Mouse (Mus musculus): Measurements from ENCODE around the gene A630001G21Rik. TPM values are rescaled to one million over a fixed set of nuclear protein-coding genes. Genes with fewer than 3 reads are reported as not detected.

A630001G21Rik gene
- polyA plus RNA-seq, 1 experiment from 2014 or later, result 2.5 TPM

DNA sequence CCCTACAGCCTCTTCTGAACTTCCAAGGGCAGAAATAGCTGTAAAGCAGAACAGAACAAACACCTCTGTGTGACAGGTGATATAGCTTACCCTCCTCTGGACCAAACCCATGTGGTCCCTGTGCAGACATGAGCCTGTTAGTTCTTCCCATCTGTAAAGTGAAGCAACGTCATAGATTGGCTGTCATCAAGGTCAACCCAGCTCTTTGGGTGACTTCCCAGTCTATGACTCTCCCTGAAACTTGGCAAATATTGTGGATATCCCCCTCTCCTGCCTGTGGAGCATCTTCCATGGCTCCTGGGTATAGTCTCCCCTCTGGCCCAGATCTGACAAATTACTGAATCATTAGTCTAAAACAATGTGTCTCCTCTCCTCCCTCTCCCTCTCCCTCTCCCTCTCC is 86.2 kb downstream of the A630001G21Rik start:
- H3K4me1 ChIP-seq, result peaks cover 19% of the 10 kb centered on the region
- no peaks in the 10 kb centered on the region for H3K36me3 ChIP-seq
- H3K9me3 ChIP-seq (replicated peaks), result no peaks in the 10 kb centered on the region
- WGBS (ENCODE audit: insufficient replicate concordance), result 63% methylated on average over 1 of the region's 1 CpGs
- H3K27ac ChIP-seq, result no peak overlapping the region
- H3K27me3 ChIP-seq (replicated peaks), result no peaks in the 10 kb centered on the region
- no peak overlapping the region for H3K4me3 ChIP-seq
- H3K9ac ChIP-seq, result no peak overlapping the region
- no peak for ATAC-seq
- no peak overlapping the region for H3K4me2 ChIP-seq

GRCm38 (mm10) chr1:85690544-85690943 is 87.9 kb downstream of the A630001G21Rik start:
- Histone ChIP-seq H3K27ac (no peak overlapping the region), H3K4me3 (no peak overlapping the region), H3K9ac (no peak overlapping the region), H3K4me1 (peaks cover 20% of the 10 kb centered on the region), H3K9me3 (replicated peaks) (no peaks in the 10 kb centered on the region), H3K36me3 (no peaks in the 10 kb centered on the region), H3K4me2 (no peak overlapping the region), H3K27me3 (replicated peaks) (no peaks in the 10 kb centered on the region)
- ATAC-seq, result no peak
- WGBS (ENCODE audit: insufficient replicate concordance), result 47% methylated on average over 3 of the region's 3 CpGs

DNA sequence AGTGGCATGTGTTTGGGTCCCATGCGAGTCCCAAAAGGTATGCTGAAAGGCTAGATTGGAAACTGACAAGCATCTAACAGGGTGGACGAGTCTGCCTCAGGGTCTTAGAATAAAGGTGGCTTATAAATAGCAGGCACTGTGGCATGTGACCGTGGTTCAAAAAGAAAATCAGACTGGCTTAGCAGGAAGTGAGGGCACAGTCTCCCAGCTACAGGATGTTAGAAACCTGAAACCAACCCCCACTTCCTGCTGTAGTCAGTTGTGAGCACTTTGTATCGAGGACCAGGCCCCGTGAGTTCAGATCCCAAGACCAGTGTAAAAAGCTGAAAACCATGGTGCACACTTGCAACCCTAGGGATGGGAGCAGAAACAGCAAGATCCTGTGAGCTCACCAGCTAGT is 91.1 kb downstream of the A630001G21Rik start:
- H3K27me3 ChIP-seq (replicated peaks), result no peaks in the 10 kb centered on the region
- no peaks in the 10 kb centered on the region for H3K9me3 ChIP-seq (replicated peaks)
- 30% methylated on average over 5 of the region's 5 CpGs for WGBS (ENCODE audit: insufficient replicate concordance)
- H3K9ac ChIP-seq, result no peak overlapping the region
- no peak overlapping the region for H3K4me3 ChIP-seq
- ATAC-seq, result 0 out of 2 replicates have a peak, but pooled peaks have one; percentile 15
- H3K27ac ChIP-seq, result no peak overlapping the region
- H3K4me2 ChIP-seq, result no peak overlapping the region
- H3K36me3 ChIP-seq, result no peaks in the 10 kb centered on the region
- 0 out of 2 replicates have a peak, but pooled peaks cover 6% of the 10 kb centered on the region for H3K4me1 ChIP-seq

DNA sequence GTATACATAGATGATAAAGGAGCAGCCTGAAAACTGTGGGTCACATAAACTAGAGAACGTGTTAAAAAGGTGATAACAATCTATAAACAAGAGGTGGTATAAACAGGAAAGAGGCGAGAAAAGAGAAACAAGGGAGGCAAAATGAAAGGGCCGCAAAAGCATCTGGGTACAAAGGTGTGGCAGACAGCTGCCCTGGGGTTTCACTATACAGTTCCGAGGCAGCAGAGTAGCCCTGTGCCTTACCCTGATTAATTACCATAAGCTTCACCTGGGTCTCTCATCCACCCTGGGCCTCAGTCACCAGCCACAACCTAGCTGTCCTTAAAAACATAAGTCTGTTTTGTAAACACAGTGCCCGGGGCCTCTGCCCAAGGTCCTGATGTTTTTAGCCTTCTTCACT is 91.8 kb downstream of the A630001G21Rik start:
- no peak overlapping the region for H3K9ac ChIP-seq
- 0 out of 2 replicates have a peak, but pooled peaks cover 6% of the 10 kb centered on the region for H3K4me1 ChIP-seq
- no peaks in the 10 kb centered on the region for H3K27me3 ChIP-seq (replicated peaks)
- WGBS (ENCODE audit: insufficient replicate concordance), result 52% methylated on average over 5 of the region's 5 CpGs
- no peak overlapping the region for H3K27ac ChIP-seq
- H3K36me3 ChIP-seq, result no peaks in the 10 kb centered on the region
- no peak overlapping the region for H3K4me2 ChIP-seq
- no peak overlapping the region for H3K4me3 ChIP-seq
- no peaks in the 10 kb centered on the region for H3K9me3 ChIP-seq (replicated peaks)
- no peak for ATAC-seq

GRCm38 (mm10) chr1:85680226-85680625 is 98.2 kb downstream of the A630001G21Rik start:
- no peaks in the 10 kb centered on the region for H3K36me3 ChIP-seq
- WGBS (ENCODE audit: insufficient replicate concordance), result 64% methylated on average over 4 of the region's 4 CpGs
- no peak overlapping the region for H3K4me3 ChIP-seq
- H3K9ac ChIP-seq, result no peak overlapping the region
- no peak for ATAC-seq
- no peak overlapping the region for H3K27ac ChIP-seq
- H3K9me3 ChIP-seq (replicated peaks), result no peaks in the 10 kb centered on the region
- no peaks in the 10 kb centered on the region for H3K4me1 ChIP-seq
- no peak overlapping the region for H3K4me2 ChIP-seq
- no peaks in the 10 kb centered on the region for H3K27me3 ChIP-seq (replicated peaks)

Small RNA genes lying within 50 kb of the gene (microRNA-seq; reads per million reads assigned to microRNA genes)
- gene Gm25472 (not detected), gene Mir8096 (not detected)

Other genes with a start within 250 kb of the A630001G21Rik start
- not detected in 2 replicates for gene G530012D18Rik, start 203.0 kb downstream of the A630001G21Rik start, polyA plus RNA-seq (2016; fragmentation: Nextera tagmentation; extraction: Ambion mirVana)
- gene Sp110, start 179.8 kb downstream of the A630001G21Rik start, polyA plus RNA-seq (2016; fragmentation: Nextera tagmentation; extraction: Ambion mirVana), result 5.5 and 5.7 TPM in 2 replicates
- gene Sp140, start 178.3 kb downstream of the A630001G21Rik start, polyA plus RNA-seq (2016; fragmentation: Nextera tagmentation; extraction: Ambion mirVana), result 3.0 and 3.2 TPM in 2 replicates
- gene Sp100, start 128.7 kb downstream of the A630001G21Rik start, polyA plus RNA-seq (2016; fragmentation: Nextera tagmentation; extraction: Ambion mirVana), result 1.6 and 2.4 TPM in 2 replicates
- gene Cab39, start 14.8 kb upstream of the A630001G21Rik start, polyA plus RNA-seq (2016; fragmentation: Nextera tagmentation; extraction: Ambion mirVana), result 25.3 and 25.9 TPM in 2 replicates
- gene Itm2c, start 115.6 kb upstream of the A630001G21Rik start, polyA plus RNA-seq (2016; fragmentation: Nextera tagmentation; extraction: Ambion mirVana), result 41.3 and 42.3 TPM in 2 replicates
- gene 4933407L21Rik, start 149.8 kb upstream of the A630001G21Rik start, polyA plus RNA-seq (2016; fragmentation: Nextera tagmentation; extraction: Ambion mirVana), result not detected in 2 replicates
- not detected in 2 replicates for gene Gpr55, start 182.4 kb upstream of the A630001G21Rik start, polyA plus RNA-seq (2016; fragmentation: Nextera tagmentation; extraction: Ambion mirVana)
- gene Spata3, start 238.2 kb upstream of the A630001G21Rik start, polyA plus RNA-seq (2016; fragmentation: Nextera tagmentation; extraction: Ambion mirVana), result 0.19 TPM in 1 of 2 replicates, not detected in the other